Mouse (Mus musculus) limb, embryonic 11.5 days (tissue): Measurements from ENCODE around the gene Astn2. TPM values are rescaled to one million over a fixed set of nuclear protein-coding genes. Genes with fewer than 3 reads are reported as not detected.
A peak's percentile ranks its signal among the peaks of the same experiment; 100 is the strongest.

Experiments
- ATAC-seq: fragments of 200-750 bp; cut with Nextera tagmentation; 2 replicates; pipeline ENCODE4 v1.8.0; 2017; ENCODE audit warnings: low read depth; ENCODE audit not compliant: insufficient number of reproducible peaks, low FRiP score, low TSS enrichment
- DNase-seq: peaks from one replicate; pipeline ENCODE4 v3.0.0-alpha.2; 2015; ENCODE audit warnings: low spot score
- H3K27ac ChIP-seq: fragments of 300-500 bp; sonication (generic); replicated peaks from 2 replicates; pipeline ENCODE4 v1.5.1; 2014; ENCODE audit warnings: low read depth, mild to moderate bottlenecking, low read length
- H3K27me3 ChIP-seq: fragments of 300-500 bp; sonication (generic); 2 replicates; pipeline ENCODE4 v1.6.1; 2014; ENCODE audit warnings: mild to moderate bottlenecking, low read length, mixed read lengths; ENCODE audit not compliant: control insufficient read depth, insufficient read depth
- H3K36me3 ChIP-seq: fragments of 300-500 bp; sonication (generic); 2 replicates; pipeline ENCODE4 v1.6.1; 2014; ENCODE audit warnings: mild to moderate bottlenecking, low read length, moderate library complexity, mixed read lengths; ENCODE audit not compliant: control insufficient read depth, insufficient read depth
- H3K4me1 ChIP-seq: fragments of 300-500 bp; sonication (generic); 2 replicates; pipeline ENCODE4 v1.6.1; 2014; ENCODE audit warnings: low read length, mixed read lengths; ENCODE audit not compliant: control insufficient read depth, insufficient read depth
- H3K4me2 ChIP-seq: fragments of 300-500 bp; sonication (generic); 2 replicates; pipeline ENCODE4 v1.6.1; 2014; ENCODE audit warnings: low read depth, mild to moderate bottlenecking, moderate library complexity; ENCODE audit not compliant: severe bottlenecking
- H3K4me3 ChIP-seq: fragments of 300-500 bp; sonication (generic); 2 replicates; pipeline ENCODE4 v1.5.1; 2014; ENCODE audit warnings: low read depth, low read length
- H3K9ac ChIP-seq: fragments of 300-500 bp; sonication (generic); 2 replicates; pipeline ENCODE4 v1.6.1; 2014; ENCODE audit warnings: mild to moderate bottlenecking, low read length
- H3K9me3 ChIP-seq: fragments of 300-500 bp; sonication (generic); 2 replicates; pipeline ENCODE4 v1.6.1; 2016; ENCODE audit warnings: low read length; ENCODE audit not compliant: control insufficient read depth
- WGBS: fragments of 180-500 bp; shearing (Covaris S2); extraction: QIAGEN DNeasy Blood & Tissue Kit; methylation state at CpG from one replicate; pipeline ENCODE4 v1.1.7; 2014; 5-methylcytosine and 5-hydroxymethylcytosine counted together
- polyA plus RNA-seq: library from polyadenylated mRNA; unstranded; fragments of >200 nt; fragmentation: Nextera tagmentation; extraction: Ambion mirVana; gene quantifications from 2 replicates; pipeline ENCODE4 v1.2.1, GENCODE M21; 2014

Astn2 gene
- polyA plus RNA-seq, 1 experiment from 2014 or later = 0.47 TPM

GRCm38 (mm10) chr4:65415507-65415906 is 988.9 kb downstream of the Astn2 start:
- WGBS = 91% methylated on average over 4 of the region's 4 CpGs
- Histone ChIP-seq H3K27ac (no peak overlapping the region), H3K9me3 (no peaks in the 10 kb centered on the region), H3K36me3 (no peaks in the 10 kb centered on the region), H3K4me3 (no peak overlapping the region), H3K27me3 (no peaks in the 10 kb centered on the region), H3K4me2 (no peak overlapping the region), H3K4me1 (no peaks in the 10 kb centered on the region), H3K9ac (no peak overlapping the region)
- DNase-seq (no peak), ATAC-seq (no peak)

DNA sequence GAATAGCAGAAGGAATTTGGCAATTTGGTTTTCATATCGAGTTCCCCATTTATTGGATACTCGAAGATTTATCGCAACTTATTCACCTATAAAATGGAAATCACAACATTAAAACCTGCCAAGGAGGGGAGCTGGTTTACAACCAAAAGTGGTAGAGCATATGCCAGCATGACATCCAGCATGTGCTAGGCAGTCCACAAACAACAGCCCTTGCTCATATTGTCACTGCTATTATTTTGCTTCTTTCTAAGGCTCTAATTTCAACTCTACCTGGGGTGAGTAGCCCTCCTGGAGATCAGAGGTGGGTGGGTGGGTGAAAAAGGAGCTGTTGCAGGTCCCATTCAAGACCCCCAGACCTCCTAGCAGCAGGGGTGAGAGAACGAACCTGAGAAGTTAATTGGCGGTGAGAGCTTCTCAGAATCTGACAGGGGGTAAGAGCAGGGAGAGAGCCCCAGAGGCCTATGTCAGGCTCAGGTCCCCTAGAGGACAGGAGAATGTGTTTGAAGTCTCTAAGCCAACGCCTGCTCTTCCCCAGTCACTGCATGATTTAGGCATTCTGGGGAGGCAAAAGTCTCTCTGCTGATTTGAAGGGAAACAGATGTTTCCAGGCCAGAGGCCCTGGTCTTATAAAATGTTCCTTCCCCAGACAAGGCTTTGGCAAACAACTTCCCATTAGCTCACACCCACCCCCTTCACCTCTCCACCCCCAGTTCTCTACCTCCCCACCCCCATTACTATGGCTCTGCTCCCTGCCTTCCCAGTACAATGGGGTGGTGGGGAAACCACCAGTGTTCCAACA is 1001.4 kb downstream of the Astn2 start:
- no peak overlapping the region for H3K9ac ChIP-seq
- no peak overlapping the region for H3K27ac ChIP-seq
- no peak overlapping the region for H3K4me3 ChIP-seq
- H3K9me3 ChIP-seq = no peaks in the 10 kb centered on the region
- ATAC-seq (peak; percentile 85), DNase-seq (peak; percentile 58)
- WGBS = 40% methylated on average over 6 of the region's 6 CpGs
- no peaks in the 10 kb centered on the region for H3K27me3 ChIP-seq
- H3K36me3 ChIP-seq = no peaks in the 10 kb centered on the region
- H3K4me2 ChIP-seq = no peak overlapping the region
- H3K4me1 ChIP-seq = peaks cover 7% of the 10 kb centered on the region; the same call in 1 of the 2 replicates

- H3K4me1 ChIP-seq = peaks cover 7% of the 10 kb centered on the region; the same call in 1 of the 2 replicates
- no peak for ATAC-seq
- H3K36me3 ChIP-seq = no peaks in the 10 kb centered on the region
- no peak for DNase-seq
- H3K9ac ChIP-seq = no peak overlapping the region
- 76% methylated on average over 5 of the region's 5 CpGs for WGBS
- no peak overlapping the region for H3K4me3 ChIP-seq
- H3K4me2 ChIP-seq = no peak overlapping the region
- H3K27me3 ChIP-seq = no peaks in the 10 kb centered on the region
- no peak overlapping the region for H3K27ac ChIP-seq
- no peaks in the 10 kb centered on the region for H3K9me3 ChIP-seq
Observed at GRCm38 (mm10) chr4:65402286-65402685, 1002.1 kb downstream of the Astn2 start.

DNA sequence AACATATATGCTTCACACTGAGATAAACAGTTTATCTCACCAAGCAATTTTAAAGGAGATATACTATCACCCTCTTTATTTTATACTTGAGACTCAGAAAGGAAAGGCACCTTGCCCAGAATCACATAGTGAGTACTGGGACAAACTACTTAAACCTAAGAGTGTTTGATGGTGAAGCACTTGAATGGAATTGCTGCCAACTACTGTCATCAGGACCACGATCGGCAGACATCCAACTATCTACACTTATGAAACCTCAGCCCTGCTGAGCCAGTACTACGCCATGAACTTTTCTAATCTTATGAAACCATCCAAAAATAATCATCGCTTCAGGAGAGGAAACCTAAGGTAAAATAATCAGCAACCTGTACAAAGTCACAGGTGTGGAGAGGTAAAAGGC is 1005.0 kb downstream of the Astn2 start:
- DNase-seq (no peak), ATAC-seq (no peak)
- H3K9me3 ChIP-seq = no peaks in the 10 kb centered on the region
- H3K4me2 ChIP-seq = no peak overlapping the region
- H3K27ac ChIP-seq = no peak overlapping the region
- H3K36me3 ChIP-seq = no peaks in the 10 kb centered on the region
- H3K9ac ChIP-seq = no peak overlapping the region
- H3K4me3 ChIP-seq = no peak overlapping the region
- 93% methylated on average over 4 of the region's 4 CpGs for WGBS
- no peaks in the 10 kb centered on the region for H3K27me3 ChIP-seq
- H3K4me1 ChIP-seq = peaks cover 7% of the 10 kb centered on the region; the same call in 1 of the 2 replicates

GRCm38 (mm10) chr4:65396806-65397205 is 1007.6 kb downstream of the Astn2 start:
- H3K9ac ChIP-seq = no peak overlapping the region
- no peak for DNase-seq
- H3K27me3 ChIP-seq = no peaks in the 10 kb centered on the region
- no peaks in the 10 kb centered on the region for H3K9me3 ChIP-seq
- 73% methylated on average over 3 of the region's 3 CpGs for WGBS
- H3K4me2 ChIP-seq = no peak overlapping the region
- H3K4me1 ChIP-seq = no peaks in the 10 kb centered on the region
- ATAC-seq = no peak
- H3K4me3 ChIP-seq = no peak overlapping the region
- H3K27ac ChIP-seq = no peak overlapping the region
- H3K36me3 ChIP-seq = no peaks in the 10 kb centered on the region

DNA sequence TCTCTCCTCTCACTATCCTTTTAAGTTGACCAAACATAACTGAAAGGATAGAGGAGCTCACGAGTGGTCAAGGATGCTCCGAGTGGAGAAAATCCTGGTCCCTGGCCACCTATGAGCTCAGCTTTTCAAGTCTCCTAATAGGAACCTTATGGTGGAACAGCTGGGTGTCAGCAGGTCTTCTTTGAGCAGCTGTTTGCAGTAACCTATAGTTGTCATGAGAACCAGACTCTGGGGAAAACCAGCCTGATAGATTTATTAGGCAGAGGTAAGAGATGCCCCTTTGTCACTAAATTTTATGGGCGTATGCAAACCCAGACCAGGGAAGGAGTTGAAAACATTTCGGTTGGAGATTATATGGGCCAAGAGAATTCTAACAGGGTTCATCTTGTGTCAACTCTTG is 1013.4 kb downstream of the Astn2 start:
- Histone ChIP-seq H3K27ac (no peak overlapping the region), H3K4me3 (no peak overlapping the region), H3K4me1 (0 out of 2 replicates have a peak, but pooled peaks cover 3% of the 10 kb centered on the region), H3K36me3 (no peaks in the 10 kb centered on the region), H3K4me2 (no peak overlapping the region), H3K9me3 (no peaks in the 10 kb centered on the region), H3K27me3 (no peaks in the 10 kb centered on the region), H3K9ac (no peak overlapping the region)
- ATAC-seq (no peak), DNase-seq (no peak)
- WGBS = 21% methylated on average over 4 of the region's 4 CpGs

GRCm38 (mm10) chr4:65383070-65383469 is 1021.3 kb downstream of the Astn2 start:
- H3K9ac ChIP-seq = no peak overlapping the region
- no peak overlapping the region for H3K4me2 ChIP-seq
- H3K4me1 ChIP-seq = no peaks in the 10 kb centered on the region
- WGBS = 76% methylated on average over 4 of the region's 4 CpGs
- H3K36me3 ChIP-seq = no peaks in the 10 kb centered on the region
- H3K9me3 ChIP-seq = no peaks in the 10 kb centered on the region
- no peak for ATAC-seq
- H3K4me3 ChIP-seq = no peak overlapping the region
- H3K27ac ChIP-seq = no peak overlapping the region
- DNase-seq = no peak
- no peaks in the 10 kb centered on the region for H3K27me3 ChIP-seq

- Histone ChIP-seq H3K36me3 (no peaks in the 10 kb centered on the region), H3K9me3 (no peaks in the 10 kb centered on the region), H3K4me3 (no peak overlapping the region), H3K27me3 (no peaks in the 10 kb centered on the region), H3K9ac (no peak overlapping the region), H3K27ac (no peak overlapping the region), H3K4me1 (no peaks in the 10 kb centered on the region), H3K4me2 (no peak overlapping the region)
- DNase-seq (no peak), ATAC-seq (no peak)
- WGBS = 91% methylated on average over 4 of the region's 4 CpGs
Observed at GRCm38 (mm10) chr4:65379461-65379860, 1025.0 kb downstream of the Astn2 start.

DNA sequence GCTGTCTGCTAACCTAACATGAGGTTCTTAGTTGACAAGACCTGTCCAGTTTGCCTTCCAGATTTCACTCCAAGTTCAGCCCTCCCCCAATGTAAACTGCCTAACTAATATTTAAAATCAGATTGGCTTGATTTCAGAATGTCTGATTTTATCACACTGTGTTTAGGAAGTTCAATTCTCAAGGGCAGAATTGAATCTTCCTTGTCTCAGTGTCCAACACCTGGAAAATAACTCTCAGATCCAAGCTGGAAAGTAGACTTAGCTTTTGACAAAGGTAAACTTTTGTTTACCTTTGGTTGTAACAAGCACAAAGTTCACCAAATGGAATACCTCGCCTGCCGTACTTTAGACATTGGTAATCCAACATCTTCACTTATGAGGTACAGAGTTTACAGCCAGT is 1027.8 kb downstream of the Astn2 start:
- ATAC-seq (no peak), DNase-seq (no peak)
- H3K4me1 ChIP-seq = no peaks in the 10 kb centered on the region
- no peaks in the 10 kb centered on the region for H3K27me3 ChIP-seq
- no peak overlapping the region for H3K27ac ChIP-seq
- no peaks in the 10 kb centered on the region for H3K9me3 ChIP-seq
- H3K4me3 ChIP-seq = no peak overlapping the region
- no peak overlapping the region for H3K9ac ChIP-seq
- no peaks in the 10 kb centered on the region for H3K36me3 ChIP-seq
- WGBS = 97% methylated on average over 2 of the region's 2 CpGs
- H3K4me2 ChIP-seq = no peak overlapping the region
